Mouse (Mus musculus) brain, adult 2 months (tissue): Measurements from ENCODE around the gene Cyp2w1.
"Not testable (repeated sequence)": the region's sequence is repeated elsewhere in the genome, so short reads cannot be mapped to it uniquely, and the experiment has no call there.

Source experiments
- DNase-seq: peaks from one replicate; pipeline ENCODE4 v3.0.0; 2011; ENCODE audit warnings: low read depth, low spot score

The Cyp2w1 gene

GRCm38 (mm10) chr5:139332590-139333272, 19.7 kb upstream of the Cyp2w1 start:
- no peak for DNase-seq

GRCm38 (mm10) chr5:139333301-139334013, 19.0 kb upstream of the Cyp2w1 start:
- DNase-seq: no peak

- not testable (repeated sequence) for DNase-seq
Measured at GRCm38 (mm10) chr5:139334394-139334793, 18.0 kb upstream of the Cyp2w1 start.

- DNase-seq: no peak
Measured at GRCm38 (mm10) chr5:139335634-139336033, 16.8 kb upstream of the Cyp2w1 start.

GRCm38 (mm10) chr5:139337826-139338370, 14.5 kb upstream of the Cyp2w1 start:
- peak; percentile 90 for DNase-seq

- peak; percentile 68 for DNase-seq
Measured at GRCm38 (mm10) chr5:139338403-139338802, 14.0 kb upstream of the Cyp2w1 start.

GRCm38 (mm10) chr5:139338891-139339290, 13.5 kb upstream of the Cyp2w1 start:
- DNase-seq: no peak

GRCm38 (mm10) chr5:139344021-139344686, 8.3 kb upstream of the Cyp2w1 start:
- DNase-seq: peak; percentile 90

GRCm38 (mm10) chr5:139344687-139345363, 7.6 kb upstream of the Cyp2w1 start:
- peak; percentile 97 for DNase-seq

- DNase-seq: no peak
Measured at GRCm38 (mm10) chr5:139345364-139345714, 7.1 kb upstream of the Cyp2w1 start.

- no peak for DNase-seq
Measured at GRCm38 (mm10) chr5:139347225-139347624, 5.2 kb upstream of the Cyp2w1 start.

GRCm38 (mm10) chr5:139349713-139350112, 2.7 kb upstream of the Cyp2w1 start:
- no peak for DNase-seq

- DNase-seq: no peak
Measured at GRCm38 (mm10) chr5:139351134-139351533, 1.3 kb upstream of the Cyp2w1 start, which contains the start of gene Cox19. TSS of gene Cox19 (minus strand) at chr5:139351418.

GRCm38 (mm10) chr5:139351628-139352027, 789 bp upstream of the Cyp2w1 start:
- no peak for DNase-seq

GRCm38 (mm10) chr5:139353496-139353895, 1.1 kb downstream of the Cyp2w1 start:
- peak; percentile 46 for DNase-seq

GRCm38 (mm10) chr5:139353946-139354345, 1.5 kb downstream of the Cyp2w1 start:
- DNase-seq: no peak

- DNase-seq: peak; percentile 90
Measured at GRCm38 (mm10) chr5:139355235-139355772, 2.9 kb downstream of the Cyp2w1 start.

GRCm38 (mm10) chr5:139358653-139359052, 6.2 kb downstream of the Cyp2w1 start:
- peak; percentile 81 for DNase-seq

GRCm38 (mm10) chr5:139359244-139359643, 6.8 kb downstream of the Cyp2w1 start:
- DNase-seq: no peak

- no peak for DNase-seq
Measured at GRCm38 (mm10) chr5:139363858-139364257, 11.4 kb downstream of the Cyp2w1 start.

GRCm38 (mm10) chr5:139364260-139364910, 12.0 kb downstream of the Cyp2w1 start:
- DNase-seq: peak; percentile 87
